Mouse (Mus musculus) liver, postnatal 0 days (tissue): ENCODE measurements at regions not wholly inside any gene's neighbourhood (a gene's known extent, or its start where the extent isn't known, plus 50 kb on each side); places are given as distances from the start of the nearest gene placed in this dataset.

ENCODE experiments used
- ATAC-seq: fragments of 200-750 bp; cut with Nextera tagmentation; 2 replicates; pipeline ENCODE4 v1.8.0; 2017; ENCODE audit warnings: mild to moderate bottlenecking, moderate library complexity
- DNase-seq: peaks from one replicate; pipeline ENCODE4 v3.0.0-alpha.2; 2016
- H3K27ac ChIP-seq: fragments of 300-500 bp; sonication (generic); 2 replicates; pipeline ENCODE4 v1.5.1; 2014; ENCODE audit warnings: antibody characterized with exemption, moderate library complexity, mild to moderate bottlenecking, low read depth
- H3K27me3 ChIP-seq: fragments of 300-500 bp; sonication (generic); 2 replicates; pipeline ENCODE4 v1.6.1; 2014; ENCODE audit warnings: low read length, control low read depth, mixed read lengths; ENCODE audit not compliant: insufficient read depth
- H3K36me3 ChIP-seq: fragments of 300-500 bp; sonication (generic); replicated peaks from 2 replicates; pipeline ENCODE4 v1.6.1; 2014; ENCODE audit warnings: mild to moderate bottlenecking, control low read depth, low read length, moderate library complexity, mixed read lengths; ENCODE audit not compliant: insufficient read depth
- H3K4me1 ChIP-seq: fragments of 300-500 bp; sonication (generic); 2 replicates; pipeline ENCODE4 v1.6.1; 2014; ENCODE audit warnings: antibody characterized with exemption, mild to moderate bottlenecking, control low read depth; ENCODE audit not compliant: insufficient read depth
- H3K4me2 ChIP-seq: fragments of 300-500 bp; sonication (generic); 2 replicates; pipeline ENCODE4 v1.6.1; 2014; ENCODE audit warnings: low read depth, mild to moderate bottlenecking, low read length, moderate library complexity, mixed read lengths
- H3K4me3 ChIP-seq: fragments of 300-500 bp; sonication (generic); 2 replicates; pipeline ENCODE4 v1.5.1; 2014; ENCODE audit warnings: low read depth, low read length
- H3K9ac ChIP-seq: fragments of 300-500 bp; sonication (generic); replicated peaks from 2 replicates; pipeline ENCODE4 v1.6.1; 2014; ENCODE audit warnings: mild to moderate bottlenecking, moderate library complexity
- H3K9me3 ChIP-seq: fragments of 300-500 bp; sonication (generic); 2 replicates; pipeline ENCODE4 v1.6.1; 2016; ENCODE audit warnings: mild to moderate bottlenecking, control low read depth, low read length, mixed read lengths
- CTCF ChIP-seq: sonication (generic); IDR thresholded peaks from 2 replicates; pipeline ENCODE4 v1.5.1; 2016; ENCODE audit warnings: antibody characterized with exemption, low read depth
- EP300 ChIP-seq: IDR thresholded peaks from 2 replicates; pipeline ENCODE4 v1.6.1; 2016; ENCODE audit warnings: antibody characterized with exemption, low read depth, mild to moderate bottlenecking
- WGBS: fragments of 180-500 bp; shearing (Covaris S2); extraction: QIAGEN DNeasy Blood & Tissue Kit; methylation state at CpG from one replicate; pipeline ENCODE4 v1.1.7; 2014; ENCODE audit not compliant: insufficient replicate concordance; 5-methylcytosine and 5-hydroxymethylcytosine counted together

DNA sequence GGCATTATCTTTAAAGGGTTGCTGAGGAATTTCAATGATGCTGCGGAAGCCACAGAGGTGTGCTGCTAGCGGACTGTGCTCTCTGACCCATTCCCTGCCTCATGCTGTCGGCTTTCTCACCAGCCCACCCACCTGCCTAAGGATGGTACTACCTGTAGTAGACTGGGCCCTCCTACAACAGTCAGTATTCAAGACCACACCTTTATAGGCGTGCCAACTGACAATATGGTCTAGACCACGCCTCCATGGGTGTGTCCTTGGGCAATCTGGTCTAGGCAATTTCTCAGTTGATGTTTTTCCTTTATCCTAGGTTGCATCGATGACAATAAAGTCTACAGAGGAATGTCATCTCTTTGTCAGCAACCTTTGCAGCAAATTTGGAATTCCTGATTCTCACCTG is 148.0 kb downstream of the Atp23 start:
- no peak overlapping the region for H3K27ac ChIP-seq
- ATAC-seq = no peak
- H3K27me3 ChIP-seq = no peaks in the 10 kb centered on the region
- H3K4me3 ChIP-seq = no peak overlapping the region
- no peaks in the 10 kb centered on the region for H3K4me1 ChIP-seq
- WGBS = 64% methylated on average over 6 of the region's 6 CpGs
- DNase-seq = no peak
- H3K36me3 ChIP-seq = no peaks in the 10 kb centered on the region
- no peaks in the 10 kb centered on the region for H3K9me3 ChIP-seq
- no peak for TF ChIP-seq CTCF
- TF ChIP-seq EP300 = no peak
- H3K9ac ChIP-seq = no peak overlapping the region
- no peak overlapping the region for H3K4me2 ChIP-seq

DNA sequence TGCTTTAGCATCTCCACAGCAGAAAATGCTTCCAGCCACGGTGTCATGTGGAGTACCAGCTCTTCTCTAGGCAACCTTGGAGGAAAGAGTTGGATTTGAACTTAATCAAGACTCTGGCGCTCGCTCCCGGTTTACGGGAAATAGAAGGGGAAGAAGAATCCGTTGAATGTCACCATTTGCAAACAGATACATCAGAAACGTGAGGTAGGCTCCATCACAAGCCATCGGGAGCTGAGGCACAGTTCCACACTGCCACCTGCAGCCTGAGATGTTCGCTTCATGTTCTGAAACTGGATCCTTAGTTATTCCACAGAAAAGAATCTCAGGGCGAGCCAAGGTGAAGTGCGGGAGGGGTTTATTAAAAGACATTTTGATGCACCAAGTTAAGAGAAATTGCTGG is 148.5 kb downstream of the Atp23 start:
- no peaks in the 10 kb centered on the region for H3K4me1 ChIP-seq
- H3K9me3 ChIP-seq = no peaks in the 10 kb centered on the region
- no peaks in the 10 kb centered on the region for H3K27me3 ChIP-seq
- no peak overlapping the region for H3K4me3 ChIP-seq
- ATAC-seq (no peak), DNase-seq (no peak)
- no peak for TF ChIP-seq EP300
- peak; percentile 41 for TF ChIP-seq CTCF
- H3K36me3 ChIP-seq = no peaks in the 10 kb centered on the region
- H3K9ac ChIP-seq = no peak overlapping the region
- whole genome bisulfite sequencing = 47% methylated on average over 11 of the region's 11 CpGs
- H3K27ac ChIP-seq = no peak overlapping the region
- no peak overlapping the region for H3K4me2 ChIP-seq

DNA sequence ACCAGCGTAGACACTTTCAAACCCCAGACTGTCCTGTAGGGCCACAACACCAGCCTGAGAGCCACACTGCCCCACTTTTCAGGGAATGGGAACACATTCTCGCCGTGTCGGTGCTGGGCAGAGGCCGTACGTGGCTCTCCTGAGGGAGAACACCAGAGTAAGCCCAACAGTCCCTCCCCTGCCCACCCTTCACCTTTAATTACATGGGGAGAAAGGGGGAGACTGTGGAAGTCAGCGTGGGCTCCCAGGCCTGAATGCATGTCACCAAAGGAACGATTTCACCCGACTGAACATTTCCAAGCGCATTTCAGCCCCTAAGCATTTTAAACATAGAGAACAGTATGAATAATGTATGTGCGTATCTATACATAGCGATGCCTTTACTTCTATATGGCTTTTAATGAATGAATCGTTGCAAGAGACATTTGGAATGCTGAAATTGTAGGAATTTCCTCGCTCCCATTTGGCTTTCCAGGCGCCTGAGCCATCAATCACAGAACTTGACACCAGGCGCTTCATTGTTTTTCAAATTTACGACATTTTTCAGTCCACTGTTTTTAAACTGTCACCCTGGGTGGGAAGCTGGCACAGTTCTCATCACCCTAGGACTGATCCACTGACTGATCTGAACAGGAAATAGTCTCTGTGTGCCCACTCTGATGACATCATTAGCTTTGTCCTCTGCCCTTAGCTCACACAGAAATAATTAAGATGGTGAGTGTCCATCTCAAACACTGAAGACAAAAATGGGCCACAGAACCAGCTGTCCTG is 152.3 kb downstream of the Atp23 start:
- no peak for DNase-seq

DNA sequence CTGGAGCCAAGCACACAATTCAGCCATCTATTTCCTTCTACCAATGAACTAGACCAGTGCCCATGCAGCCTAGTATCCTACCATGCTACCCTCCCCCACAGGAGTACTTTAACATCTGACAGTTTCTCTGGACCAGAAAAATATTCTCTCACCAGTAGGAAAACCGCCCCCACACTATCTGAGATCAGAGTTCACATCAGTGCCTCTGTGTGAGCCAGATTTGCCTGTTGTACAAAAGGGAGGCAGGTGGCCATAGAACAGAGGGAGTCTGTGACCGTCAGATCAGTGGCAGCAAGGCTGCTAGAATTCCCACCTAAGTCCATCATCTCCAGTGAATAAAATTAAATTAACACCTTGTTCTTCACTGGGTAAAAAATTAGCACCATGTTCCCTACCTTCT is 166.5 kb downstream of the Atp23 start:
- TF ChIP-seq CTCF = no peak
- TF ChIP-seq EP300 = no peak
- WGBS = 46% methylated on average over 2 of the region's 2 CpGs
- peak; percentile 29; the same call in 1 of the 2 replicates for ATAC-seq

More for the DNA sequence above, 152.3 kb downstream of the Atp23 start:
- no peaks in the 10 kb centered on the region for H3K36me3 ChIP-seq
- H3K27me3 ChIP-seq = no peaks in the 10 kb centered on the region
- TF ChIP-seq CTCF (no peak), EP300 (no peak)
- no peaks in the 10 kb centered on the region for H3K4me1 ChIP-seq
- whole genome bisulfite sequencing = 67% methylated on average over 17 of the region's 17 CpGs
- H3K27ac ChIP-seq = no peak overlapping the region
- no peak for ATAC-seq
- H3K4me3 ChIP-seq = no peak overlapping the region
- no peaks in the 10 kb centered on the region for H3K9me3 ChIP-seq
- H3K4me2 ChIP-seq = no peak overlapping the region
- no peak overlapping the region for H3K9ac ChIP-seq

DNA sequence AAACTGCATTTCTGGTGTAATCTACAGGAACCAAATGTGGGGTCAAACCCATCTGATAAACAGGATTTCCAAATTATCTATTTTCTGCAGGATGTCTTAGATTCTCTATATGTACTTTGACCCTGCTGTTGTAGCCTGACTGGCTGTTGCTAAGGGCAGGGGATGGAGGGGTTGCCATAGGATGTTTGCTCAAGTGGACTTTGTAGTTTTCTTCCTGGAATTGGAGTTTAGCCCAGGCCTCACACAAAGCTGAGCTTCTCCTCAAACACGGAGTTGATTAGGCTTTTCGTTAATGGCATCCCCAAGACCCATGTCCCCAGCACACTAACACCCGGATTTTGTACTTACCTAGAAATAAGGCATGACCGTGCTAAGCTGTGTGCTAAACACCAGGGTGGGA is 173.3 kb downstream of the Atp23 start:
- DNase-seq = no peak
- Histone ChIP-seq H3K36me3 (no peaks in the 10 kb centered on the region), H3K27me3 (no peaks in the 10 kb centered on the region), H3K27ac (no peak overlapping the region), H3K4me3 (no peak overlapping the region), H3K4me1 (no peaks in the 10 kb centered on the region), H3K4me2 (no peak overlapping the region), H3K9me3 (no peaks in the 10 kb centered on the region), H3K9ac (no peak overlapping the region)
- 61% methylated on average over 4 of the region's 4 CpGs for WGBS
- ATAC-seq = peak; percentile 41; the same call in 1 of the 2 replicates
- TF ChIP-seq EP300 (no peak), CTCF (no peak)

More for the DNA sequence above, 166.5 kb downstream of the Atp23 start:
- no peak overlapping the region for H3K9ac ChIP-seq
- no peaks in the 10 kb centered on the region for H3K36me3 ChIP-seq
- no peak overlapping the region for H3K27ac ChIP-seq
- no peak overlapping the region for H3K4me3 ChIP-seq
- H3K9me3 ChIP-seq = no peaks in the 10 kb centered on the region
- H3K4me2 ChIP-seq = no peak overlapping the region
- H3K4me1 ChIP-seq = no peaks in the 10 kb centered on the region
- no peak for DNase-seq
- no peaks in the 10 kb centered on the region for H3K27me3 ChIP-seq

DNA sequence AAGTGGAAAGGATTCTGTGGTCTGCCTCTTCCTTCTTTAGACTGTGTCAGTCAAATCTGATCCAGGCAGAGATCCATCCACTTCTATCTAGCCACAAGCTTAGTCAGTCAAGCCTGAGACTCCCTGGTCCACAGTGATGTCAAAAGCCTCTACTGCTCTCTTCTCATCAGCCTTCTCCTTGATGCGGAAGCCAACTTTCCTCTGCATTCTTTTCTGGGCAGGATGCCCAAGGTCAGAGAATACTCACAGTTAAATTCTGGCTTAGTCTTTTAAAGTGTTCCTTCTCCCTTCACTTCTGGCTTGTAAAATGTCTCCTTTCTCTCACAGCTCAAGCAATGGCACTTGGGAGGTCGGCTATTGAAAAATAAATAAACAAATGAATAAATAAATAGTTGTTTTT is 183.2 kb downstream of the Atp23 start:
- WGBS = 66% methylated on average over 2 of the region's 2 CpGs
- Histone ChIP-seq H3K4me3 (no peak overlapping the region), H3K36me3 (no peaks in the 10 kb centered on the region), H3K27me3 (no peaks in the 10 kb centered on the region), H3K9ac (no peak overlapping the region), H3K27ac (no peak overlapping the region), H3K4me1 (no peaks in the 10 kb centered on the region), H3K9me3 (no peaks in the 10 kb centered on the region), H3K4me2 (no peak overlapping the region)
- no peak for TF ChIP-seq CTCF
- no peak for TF ChIP-seq EP300
- ATAC-seq = no peak
- no peak for DNase-seq
